ENCODE assay signal across 8 mouse cellular contexts in genomic region chr13:94057036-94057562, GRCm38 (mm10). TPM values are rescaled to one million over a fixed set of nuclear protein-coding genes. Genes with fewer than 3 reads are reported as not detected.
DNase-seq lines count a peak whose midpoint lies in the region; ATAC-seq and TF ChIP-seq lines count a peak whose summit lies in the region.

No protein-coding gene starts in this region.

- WGBS in embryonic facial prominence, embryonic 11.5 days, result 2% methylated on average over 17 of the region's 17 CpGs
- 3% methylated on average over 17 of the region's 17 CpGs for WGBS in hindbrain, postnatal 0 days

- ATAC-seq in embryonic facial prominence, embryonic 11.5 days (replicated peaks; ENCODE audit: insufficient number of reproducible peaks, low FRiP score, low TSS enrichment, low read depth), result peak; percentile 10; the same call in 1 of the 2 replicates
- no peak for ATAC-seq in hindbrain, postnatal 0 days
- no peak for ATAC-seq in megakaryocyte-erythroid progenitor cell, adult 5-6 weeks (replicated peaks; ENCODE audit: low FRiP score, low TSS enrichment, poor library complexity, severe bottlenecking)

- H3K27me3 ChIP-seq in embryonic facial prominence, embryonic 11.5 days (ENCODE audit: control insufficient read depth, insufficient read depth, low read length), result no peaks in the 10 kb centered on the region
- H3K27me3 ChIP-seq in hindbrain, postnatal 0 days (ENCODE audit: insufficient read depth, low read length), result peaks cover 4% of the 10 kb centered on the region; the same call in 1 of the 2 replicates

- no peak for TF ChIP-seq CTCF in layer of hippocampus, adult 2 months (conservative IDR thresholded peaks at IDR 0.05)
- TF ChIP-seq CTCF in hindbrain, postnatal 0 days (IDR thresholded peaks at IDR 0.05; ENCODE audit: low read depth), result no peak

- peak overlapping the region; percentile 84 for H3K9ac ChIP-seq in embryonic facial prominence, embryonic 11.5 days (replicated peaks; ENCODE audit: low read length)
- peak overlapping the region; percentile 67 for H3K9ac ChIP-seq in hindbrain, postnatal 0 days (replicated peaks; ENCODE audit: low read length)

- peak overlapping the region; percentile 73 for H3K4me3 ChIP-seq in layer of hippocampus, adult 2 months
- peak overlapping the region; percentile 73 for H3K4me3 ChIP-seq in embryonic facial prominence, embryonic 11.5 days (ENCODE audit: low read depth, low read length)
- peak overlapping the region; percentile 74 for H3K4me3 ChIP-seq in hindbrain, postnatal 0 days (ENCODE audit: low read length)

- no peak for DNase-seq in layer of hippocampus, adult 2 months (ENCODE audit: low spot score in 2 of 2)
- DNase-seq in layer of hippocampus, postnatal 10 days (ENCODE audit: low spot score in 2 of 2), result no peak
- DNase-seq in embryonic facial prominence, embryonic 11.5 days (ENCODE audit: low spot score), result no peak
- DNase-seq in hindbrain, postnatal 0 days (ENCODE audit: low spot score), result no peak
- peak; percentile 22 for DNase-seq in naive thymus-derived CD4-positive, alpha-beta T cell, adult 2 months (ENCODE audit: low read depth)
- no peak for DNase-seq in testis, postnatal 10 days (ENCODE audit: low spot score)
- no peak for DNase-seq in adrenal gland, postnatal 36 days

- peak overlapping the region; percentile 82; the same call in 1 of the 2 replicates for H3K27ac ChIP-seq in layer of hippocampus, adult 2 months
- H3K27ac ChIP-seq in embryonic facial prominence, embryonic 11.5 days (replicated peaks; ENCODE audit: low read depth, low read length), result peak overlapping the region; percentile 83
- no peak overlapping the region for H3K27ac ChIP-seq in hindbrain, postnatal 0 days

- H3K36me3 ChIP-seq in embryonic facial prominence, embryonic 11.5 days (replicated peaks; ENCODE audit: control insufficient read depth, insufficient read depth, low read depth, low read length), result no peaks in the 10 kb centered on the region
- H3K36me3 ChIP-seq in hindbrain, postnatal 0 days (ENCODE audit: insufficient read depth, low read length), result no peaks in the 10 kb centered on the region

- H3K4me1 ChIP-seq in embryonic facial prominence, embryonic 11.5 days (ENCODE audit: control insufficient read depth, insufficient read depth, low read length), result no peaks in the 10 kb centered on the region
- no peaks in the 10 kb centered on the region for H3K4me1 ChIP-seq in hindbrain, postnatal 0 days (ENCODE audit: insufficient read depth, low read length)

- peak overlapping the region; percentile 79 for H3K4me2 ChIP-seq in embryonic facial prominence, embryonic 11.5 days (ENCODE audit: low read depth, low read length)
- peak overlapping the region; percentile 99 for H3K4me2 ChIP-seq in hindbrain, postnatal 0 days (ENCODE audit: low read depth, low read length)

- no peaks in the 10 kb centered on the region for H3K9me3 ChIP-seq in embryonic facial prominence, embryonic 11.5 days (replicated peaks; ENCODE audit: control insufficient read depth, low read length)
- no peaks in the 10 kb centered on the region for H3K9me3 ChIP-seq in hindbrain, postnatal 0 days (ENCODE audit: low read length)

RNA-seq across cellular contexts. Expression of gene Lhfpl2, which starts 0.5 kb away (rescaled TPM):
- 10 to 100 TPM; 25.1 to 26.5 TPM for total RNA-seq in layer of hippocampus, adult 2 months (2021)
- 10 to 100 TPM; 39.5 to 46.2 TPM for total RNA-seq in layer of hippocampus, postnatal 10 days (2021)
- polyA plus RNA-seq in embryonic facial prominence, embryonic 11.5 days (2014; fragmentation: Nextera tagmentation; extraction: Ambion mirVana), result 39.1 and 41.2 TPM in 2 replicates
- total RNA-seq in hindbrain, postnatal 0 days (2014; rRNA removed), result 32.1 and 33.5 TPM in 2 replicates
- 14.7 and 15.3 TPM in 2 replicates for polyA plus RNA-seq in hindbrain, postnatal 0 days (2015; fragmentation: Nextera tagmentation; extraction: Ambion mirVana)
- total RNA-seq in megakaryocyte-erythroid progenitor cell, adult 5-6 weeks (2014; fragmentation: Nextera tagmentation), result 21.4 and 29.7 TPM in 2 replicates
- total RNA-seq in megakaryocyte-erythroid progenitor cell, adult 5-6 weeks (2017), result 22.9 and 24.2 TPM in 2 replicates
- total RNA-seq in adrenal gland, postnatal 36 days (2021), result 10 to 100 TPM; 32.3 to 35.3 TPM
